Mouse (Mus musculus): Measurements from ENCODE around the gene Acsl3. TPM values are rescaled to one million over a fixed set of nuclear protein-coding genes. Genes with fewer than 3 reads are reported as not detected.

Gene Acsl3
- total RNA-seq, 2 experiments from 2014 or later: 11.8 to 24.3 TPM

GRCm38 (mm10) chr1:78734261-78735000, 76.8 kb downstream of the Acsl3 start:
- ATAC-seq (replicated peaks; ENCODE audit: poor library complexity, severe bottlenecking): no peak

- ATAC-seq (replicated peaks; ENCODE audit: poor library complexity, severe bottlenecking): no peak
Measured at GRCm38 (mm10) chr1:78737646-78738045, 80.0 kb downstream of the Acsl3 start.

- ATAC-seq (replicated peaks; ENCODE audit: poor library complexity, severe bottlenecking): no peak
Measured at GRCm38 (mm10) chr1:78740676-78741075, 83.1 kb downstream of the Acsl3 start.

DNA sequence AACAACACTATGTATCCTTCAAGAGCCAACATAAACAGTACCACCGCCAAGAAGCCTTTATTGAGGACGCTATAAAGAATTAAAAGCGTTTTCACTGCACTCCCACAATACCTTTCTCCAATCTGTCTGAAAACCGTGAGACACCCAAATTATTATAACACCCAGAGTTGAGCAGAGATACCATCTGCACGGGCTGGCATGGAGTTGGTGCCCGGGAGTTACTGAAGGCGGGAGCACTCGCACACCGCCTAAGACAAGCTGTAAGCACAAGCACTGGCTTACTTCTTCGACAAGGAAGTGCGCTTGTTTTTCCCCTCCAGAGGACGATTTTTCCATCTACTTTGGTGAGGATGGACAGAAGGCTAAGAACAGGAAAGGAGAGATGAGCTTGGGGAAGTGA, 84.6 kb downstream of the Acsl3 start:
- no peak for ATAC-seq (replicated peaks; ENCODE audit: poor library complexity, severe bottlenecking)

GRCm38 (mm10) chr1:78743318-78743717, 85.7 kb downstream of the Acsl3 start:
- no peak for ATAC-seq (replicated peaks; ENCODE audit: poor library complexity, severe bottlenecking)

GRCm38 (mm10) chr1:78745230-78745777, 87.7 kb downstream of the Acsl3 start:
- no peak for ATAC-seq (replicated peaks; ENCODE audit: poor library complexity, severe bottlenecking)

Other genes with a start within 250 kb of the Acsl3 start
- 81.3 and 85.3 TPM in 2 replicates for gene Farsb, start 168.9 kb upstream of the Acsl3 start, total RNA-seq (2014; fragmentation: Nextera tagmentation)
- gene Farsb, start 168.9 kb upstream of the Acsl3 start, total RNA-seq (2017): 75.1 and 85.1 TPM in 2 replicates
- gene Mogat1, start 146.8 kb upstream of the Acsl3 start, total RNA-seq (2014; fragmentation: Nextera tagmentation): not detected in 2 replicates
- gene Mogat1, start 146.8 kb upstream of the Acsl3 start, total RNA-seq (2017): not detected in 2 replicates
- gene BC035947, start 145.7 kb upstream of the Acsl3 start, total RNA-seq (2014; fragmentation: Nextera tagmentation): not detected in 2 replicates
- not detected in 2 replicates for gene BC035947, start 145.7 kb upstream of the Acsl3 start, total RNA-seq (2017)
- gene Utp14b, start 213 bp downstream of the Acsl3 start, total RNA-seq (2014; fragmentation: Nextera tagmentation): 9.0 and 9.2 TPM in 2 replicates
- 10.3 and 11.4 TPM in 2 replicates for gene Utp14b, start 213 bp downstream of the Acsl3 start, total RNA-seq (2017)
- not detected in 2 replicates for gene Kcne4, start 158.9 kb downstream of the Acsl3 start, total RNA-seq (2014; fragmentation: Nextera tagmentation)
- not detected in 2 replicates for gene Kcne4, start 158.9 kb downstream of the Acsl3 start, total RNA-seq (2017)

Measured in granulocyte monocyte progenitor cell, adult 5-6 weeks (primary cell).